Mouse (Mus musculus) CD8-positive naive resting alpha-beta T cell, adult 2 months (primary cell): Measurements from ENCODE around the gene Plxdc2.

ENCODE experiments used
- DNase-seq, 2 experiments: peaks; one replicate each; pipeline ENCODE4 v3.0.0; 2022; ENCODE audit warnings: low read depth in 2 of 2, low spot score in 2 of 2

Plxdc2 gene

DNA sequence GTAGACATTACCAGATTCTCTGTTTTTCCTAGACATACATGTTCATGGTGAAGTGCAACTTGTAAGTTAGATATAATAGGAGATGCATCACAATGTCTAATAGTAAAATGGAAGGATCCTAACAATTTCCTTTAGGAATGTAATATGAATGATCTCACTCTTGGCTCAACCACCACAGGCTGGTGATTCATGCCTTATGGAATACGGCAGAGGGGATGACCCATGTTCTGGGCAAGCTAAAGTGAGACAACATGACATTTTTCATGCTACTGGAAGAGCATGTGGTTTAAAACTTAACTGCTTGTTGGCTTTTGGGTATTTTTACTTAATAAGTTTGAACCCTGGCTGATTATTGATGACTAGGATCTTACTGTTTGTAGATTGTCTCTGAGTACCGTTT lies 50.4 kb downstream of the Plxdc2 start:
- no peak for DNase-seq

DNA sequence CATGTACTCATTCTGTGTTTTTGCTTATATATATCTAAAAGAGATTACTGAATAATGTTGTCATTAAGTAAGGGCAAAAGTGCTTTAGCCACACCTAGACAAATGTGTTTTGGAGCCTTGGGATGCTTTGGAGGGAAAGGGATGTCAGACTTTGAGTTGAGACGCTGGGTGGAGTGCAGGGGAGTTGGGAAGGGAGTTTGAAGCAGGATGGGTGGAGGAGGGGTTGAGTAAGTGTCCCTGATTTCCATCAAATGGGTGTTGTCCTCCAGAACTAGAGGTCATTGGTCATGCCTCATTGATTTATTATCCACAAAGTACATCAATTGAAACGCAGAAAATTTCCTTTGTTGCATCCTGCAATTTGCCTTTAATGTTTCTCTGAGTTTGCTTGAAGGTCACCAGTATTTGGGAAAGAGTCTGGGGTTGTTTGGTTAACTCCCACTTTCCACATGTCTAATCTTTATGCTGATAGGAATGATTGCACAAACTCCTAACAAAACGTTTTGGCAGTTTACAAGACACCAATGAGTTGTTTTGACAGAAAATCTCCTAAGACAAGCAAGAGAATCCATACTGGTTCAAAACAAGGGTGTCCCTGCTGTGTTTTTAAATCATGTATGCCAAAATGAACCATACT lies 58.4 kb downstream of the Plxdc2 start:
- DNase-seq: no peak

DNA sequence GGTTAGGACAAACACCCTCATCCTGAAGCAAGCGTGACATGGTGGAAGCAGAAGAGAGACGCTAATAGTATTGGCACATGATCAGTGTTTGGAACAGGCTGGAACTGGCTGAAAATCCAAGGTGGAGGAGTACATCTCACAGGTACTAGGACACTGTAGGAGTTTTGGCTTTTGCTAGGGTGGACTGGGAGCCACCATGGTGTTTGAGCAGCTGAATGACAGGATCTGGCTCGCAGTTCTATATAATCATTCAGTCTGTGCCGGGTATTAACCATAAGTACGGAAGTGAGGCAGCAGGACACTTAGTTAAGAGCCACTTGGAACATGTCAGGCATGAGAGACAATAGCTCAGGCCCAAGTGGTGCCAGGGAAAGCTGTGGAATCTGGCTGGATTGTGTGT lies 82.9 kb downstream of the Plxdc2 start:
- DNase-seq: no peak

DNA sequence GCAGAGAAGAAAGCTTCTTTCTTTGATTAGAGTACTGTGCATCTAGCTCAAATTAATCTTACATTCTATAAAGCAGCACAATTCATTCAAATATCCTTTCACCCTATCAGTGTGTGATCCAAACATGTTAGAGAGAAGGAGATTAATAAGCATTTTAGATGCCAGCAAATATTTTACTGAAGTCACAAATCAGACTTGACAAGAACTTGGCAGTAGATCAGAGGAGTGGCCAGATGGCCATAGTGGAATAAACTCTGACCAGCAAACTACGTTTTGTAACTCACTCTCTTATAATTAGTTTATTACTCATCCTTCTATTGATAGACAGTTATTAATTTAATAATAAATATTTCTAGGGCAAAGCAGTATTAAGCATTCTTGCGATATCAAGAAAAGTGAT lies 86.5 kb downstream of the Plxdc2 start:
- no peak for DNase-seq

DNA sequence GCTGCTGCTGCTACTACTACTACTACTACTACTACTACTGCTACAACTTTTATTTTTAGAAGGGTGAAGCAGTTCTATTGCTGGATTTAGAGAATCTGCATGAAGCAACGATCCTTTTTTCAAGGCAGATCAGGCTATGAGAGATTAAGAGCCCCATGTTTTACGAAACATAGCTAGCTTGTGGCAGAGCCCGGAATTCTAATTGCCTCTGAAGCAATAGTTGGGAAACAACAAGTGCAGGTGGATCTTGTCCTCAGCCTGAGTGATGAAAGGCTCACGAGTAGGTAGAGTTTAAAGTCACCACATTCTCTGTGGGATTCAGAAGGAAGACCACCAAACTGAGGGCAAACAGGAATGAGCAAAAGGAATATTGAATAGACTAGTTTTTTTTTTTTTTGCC lies 91.8 kb downstream of the Plxdc2 start:
- no peak for DNase-seq

DNA sequence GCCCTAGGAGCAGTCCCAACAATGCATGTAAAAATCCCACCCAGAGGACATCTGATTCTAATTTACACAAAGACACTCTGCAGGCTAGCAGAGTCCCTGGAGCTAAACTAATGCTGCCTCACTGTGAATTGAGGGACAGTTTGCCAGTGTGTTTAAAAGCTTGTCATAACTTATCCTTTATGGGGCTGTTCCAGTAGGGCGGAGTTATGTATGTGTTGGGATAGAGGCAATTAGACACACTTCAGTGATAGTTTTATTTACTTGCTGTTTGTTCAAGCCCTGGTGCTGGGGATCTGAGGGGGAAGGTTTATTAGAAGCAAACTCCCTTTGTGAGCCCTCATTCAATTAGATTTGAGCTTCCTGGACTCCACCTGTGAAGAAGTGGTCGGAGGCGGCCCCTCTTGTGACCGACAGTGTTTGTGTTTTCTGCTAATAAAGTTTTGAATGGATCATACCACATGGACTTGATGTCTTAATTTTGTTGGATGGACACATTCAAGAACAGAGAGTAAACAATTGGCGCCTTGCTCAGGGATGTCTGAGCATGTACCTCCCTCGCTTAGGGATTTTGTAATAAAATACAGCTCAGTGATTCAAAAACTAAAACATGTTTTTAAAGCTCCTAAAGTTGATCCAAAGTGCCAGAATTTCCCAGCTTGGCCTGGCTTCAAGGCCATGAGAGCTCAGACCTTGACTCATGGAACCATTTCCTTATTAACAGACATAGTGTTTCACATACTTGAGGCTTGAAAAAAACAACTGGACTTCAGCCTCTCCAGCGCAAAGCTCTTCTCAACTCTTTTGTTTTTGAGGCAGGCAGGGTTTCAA lies 94.9 kb downstream of the Plxdc2 start:
- no peak for DNase-seq

DNA sequence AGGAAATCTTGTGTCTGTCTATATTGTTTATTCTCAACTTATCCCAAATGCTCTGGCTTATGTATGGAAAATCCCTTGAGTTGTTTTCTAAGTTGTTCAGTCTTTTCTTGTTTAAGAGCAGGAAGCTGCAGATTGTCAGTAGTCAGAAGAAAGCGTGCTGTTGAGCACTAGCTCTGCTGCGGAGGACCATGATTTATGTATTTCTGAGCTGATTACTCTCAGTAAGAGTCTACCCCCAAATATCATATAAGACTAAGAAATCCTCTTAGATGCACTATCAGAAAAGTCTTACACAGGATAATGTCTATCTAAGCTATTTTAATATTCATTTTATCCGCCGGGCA lies 95.5 kb downstream of the Plxdc2 start:
- DNase-seq: no peak

DNA sequence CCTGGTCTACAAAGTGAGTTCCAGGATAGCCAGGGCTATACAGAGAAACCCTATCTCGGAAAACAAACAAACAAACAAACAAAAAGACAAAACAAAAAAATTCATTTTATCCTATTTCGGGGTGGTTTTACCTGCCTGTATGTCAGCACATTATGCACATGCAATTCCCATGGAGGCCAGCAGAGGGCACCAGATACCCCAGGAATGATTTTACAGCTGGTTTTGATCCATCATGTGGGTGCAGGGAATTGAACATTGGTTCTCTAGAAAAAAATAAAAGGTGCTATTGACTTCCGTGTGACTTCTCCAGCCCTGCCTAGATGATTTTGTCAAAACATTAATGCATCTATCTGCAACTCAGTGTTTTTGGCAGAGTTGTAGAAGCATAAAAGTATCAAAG lies 96.0 kb downstream of the Plxdc2 start:
- peak in 1 of 2 experiments; percentile 8 for DNase-seq

DNA sequence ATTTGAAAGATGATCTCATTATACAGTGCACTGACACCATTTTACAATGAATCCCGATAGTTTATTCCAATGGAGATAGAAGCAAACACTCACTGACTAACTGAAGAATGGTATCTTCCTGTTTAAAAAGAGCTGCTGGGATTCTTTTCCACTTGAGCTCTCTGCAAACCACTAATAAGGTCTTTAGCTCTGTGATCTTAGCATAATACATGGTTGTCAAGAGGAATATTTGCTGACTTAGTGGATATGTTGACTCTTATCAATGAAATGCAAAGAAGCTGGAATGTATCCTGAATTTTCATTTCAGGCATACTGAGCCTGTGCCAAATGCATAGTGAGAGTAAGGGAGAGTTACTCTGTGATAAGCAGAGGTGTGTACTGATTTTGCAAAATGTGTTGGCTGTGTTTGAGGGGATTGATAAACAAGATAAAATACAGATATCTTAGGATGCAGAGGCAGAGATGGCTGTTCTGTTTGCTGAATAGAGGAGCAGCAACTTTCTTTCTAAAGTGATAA lies 100.2 kb downstream of the Plxdc2 start:
- no peak for DNase-seq

DNA sequence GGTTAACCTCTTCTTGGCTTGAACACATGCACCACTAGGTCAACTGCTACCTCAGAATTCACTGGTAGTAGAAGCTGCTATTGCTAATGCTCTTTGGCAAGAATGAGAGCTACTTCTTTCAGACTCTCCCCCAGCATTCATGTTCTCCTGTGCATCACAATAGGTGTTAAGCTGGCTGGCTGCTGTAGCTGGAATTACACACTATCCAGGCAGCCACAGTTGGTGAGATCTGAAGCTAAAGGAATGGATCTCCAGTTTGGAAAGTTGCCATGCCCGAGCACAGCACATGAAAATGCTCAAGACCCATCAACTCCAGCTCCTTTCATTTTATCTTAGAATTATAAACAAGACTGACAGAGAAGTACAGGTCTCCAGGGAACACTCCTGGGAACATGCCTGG lies 103.4 kb downstream of the Plxdc2 start:
- DNase-seq: no peak

DNA sequence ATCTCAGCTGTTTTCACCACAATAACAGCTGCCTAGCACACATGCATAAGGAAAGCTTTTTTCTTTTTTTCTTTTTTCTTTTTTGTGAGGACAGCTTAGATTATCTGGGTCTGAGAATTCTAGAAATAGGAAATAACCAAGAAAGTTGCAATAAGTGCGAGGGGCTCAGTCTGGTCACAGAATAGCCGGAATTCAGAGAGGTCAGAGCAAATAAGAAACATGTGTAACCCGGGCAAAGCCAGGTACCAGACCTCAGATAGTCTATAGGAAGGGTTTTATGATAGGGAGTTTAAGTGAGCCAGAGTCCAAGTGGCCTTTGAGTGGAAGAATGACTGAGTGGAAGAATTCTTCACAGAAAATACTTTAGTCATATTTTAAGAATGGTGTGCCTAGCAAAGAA lies 114.0 kb downstream of the Plxdc2 start:
- DNase-seq: no peak

DNA sequence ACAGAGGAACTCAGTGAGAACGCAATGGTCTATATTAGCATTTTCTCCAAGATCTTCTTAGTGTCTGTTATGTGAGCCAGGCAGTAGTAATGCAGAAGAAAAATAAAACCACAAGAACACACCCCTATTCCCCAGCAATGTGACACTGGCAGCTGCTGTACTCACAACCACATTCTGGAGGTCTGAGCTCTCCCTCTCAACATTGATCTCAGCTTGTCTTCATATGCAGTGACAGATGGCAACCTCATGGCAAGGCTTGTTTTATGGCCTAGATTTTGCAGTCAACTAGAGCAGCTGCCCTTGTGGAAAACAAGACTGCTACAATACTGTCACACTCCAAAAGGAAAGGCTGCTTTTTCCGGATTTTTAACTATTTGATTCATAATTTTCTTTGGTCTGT lies 127.8 kb downstream of the Plxdc2 start:
- no peak for DNase-seq

DNA sequence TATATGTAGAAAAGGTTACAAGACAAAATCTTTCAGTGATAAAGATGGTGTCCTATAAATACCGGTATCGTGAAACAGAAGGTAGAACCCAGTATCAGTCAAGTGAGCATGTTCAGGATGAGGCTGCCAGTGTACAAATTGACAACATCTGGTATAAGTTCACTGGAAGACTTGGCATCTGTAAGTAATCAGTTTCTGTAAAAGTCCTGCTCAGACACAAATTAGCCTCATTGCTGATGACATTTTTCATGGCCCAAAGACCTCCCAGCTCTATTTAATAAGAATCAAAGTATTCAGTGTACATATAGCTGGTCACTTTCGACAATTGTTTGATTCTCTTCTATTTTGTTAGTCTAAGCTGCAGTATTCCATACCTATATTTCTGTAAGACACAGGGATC lies 129.9 kb downstream of the Plxdc2 start:
- DNase-seq: no peak

DNA sequence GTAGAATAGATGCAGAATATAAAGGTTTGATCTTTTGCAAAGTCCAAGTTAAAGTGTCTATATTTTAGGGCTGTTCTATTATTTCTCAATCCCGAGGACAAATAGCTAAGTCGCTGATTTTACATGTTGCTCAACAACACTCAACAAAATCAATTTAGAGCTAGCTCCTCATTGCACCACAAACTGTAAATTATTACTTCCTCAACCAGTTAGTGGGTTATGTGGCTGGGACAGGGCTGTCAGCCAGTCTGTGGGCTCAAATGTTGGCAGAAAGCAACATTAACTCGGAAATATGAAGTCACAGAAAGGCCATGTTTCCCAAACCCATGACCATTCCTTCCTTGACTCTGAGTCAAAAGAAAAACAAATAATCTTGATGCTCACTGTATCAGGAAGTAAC lies 135.1 kb downstream of the Plxdc2 start:
- DNase-seq: no peak

DNA sequence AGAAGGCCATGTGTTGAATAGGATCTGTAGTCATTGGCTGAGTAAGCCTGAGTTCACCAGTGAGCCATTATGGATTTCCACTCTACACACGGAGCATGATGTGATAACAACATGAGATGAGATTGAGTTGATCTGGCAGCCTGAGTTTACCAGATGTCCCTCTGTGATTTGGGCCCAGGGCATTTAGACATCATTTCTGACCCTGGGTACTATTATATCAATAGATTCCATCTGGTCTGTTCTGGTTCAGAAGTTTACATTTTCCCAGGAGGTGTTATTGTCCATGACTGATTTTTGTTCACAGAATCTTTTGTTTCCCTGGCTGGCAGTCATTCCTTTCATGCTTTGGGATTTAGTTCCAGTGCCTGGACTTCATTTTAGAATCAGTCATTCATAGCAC lies 146.7 kb downstream of the Plxdc2 start:
- no peak for DNase-seq

DNA sequence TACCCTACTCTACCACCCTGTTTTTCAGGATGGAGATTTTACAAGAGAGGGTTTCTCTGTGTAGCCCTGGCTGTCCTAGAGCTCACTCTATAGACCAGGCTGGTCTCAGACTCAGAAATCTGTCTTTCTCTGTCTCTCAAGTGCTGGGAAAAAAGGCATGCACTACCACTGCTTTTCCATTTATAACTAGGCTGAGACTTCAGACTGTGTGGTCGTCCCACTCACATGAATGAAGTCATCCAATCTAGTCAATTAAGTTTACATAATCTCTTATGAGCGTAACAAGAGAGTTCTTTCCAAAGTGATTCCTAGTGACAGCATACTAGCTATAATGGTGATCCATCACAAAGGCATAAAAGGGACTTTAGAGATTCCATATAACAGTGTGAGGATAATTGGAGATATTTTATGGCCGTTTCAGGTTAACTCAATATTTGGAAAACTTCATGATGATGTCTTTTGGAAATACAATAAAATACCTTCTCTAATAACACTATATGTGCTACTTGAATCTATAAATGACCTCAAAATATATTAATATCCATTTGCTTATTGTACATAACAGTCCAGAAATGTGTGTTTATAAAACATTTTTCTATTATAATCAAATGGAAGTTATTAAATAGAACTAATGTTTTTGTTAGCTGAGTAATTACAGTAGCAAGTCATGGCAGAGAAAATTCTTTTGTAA lies 151.6 kb downstream of the Plxdc2 start:
- DNase-seq: no peak

DNA sequence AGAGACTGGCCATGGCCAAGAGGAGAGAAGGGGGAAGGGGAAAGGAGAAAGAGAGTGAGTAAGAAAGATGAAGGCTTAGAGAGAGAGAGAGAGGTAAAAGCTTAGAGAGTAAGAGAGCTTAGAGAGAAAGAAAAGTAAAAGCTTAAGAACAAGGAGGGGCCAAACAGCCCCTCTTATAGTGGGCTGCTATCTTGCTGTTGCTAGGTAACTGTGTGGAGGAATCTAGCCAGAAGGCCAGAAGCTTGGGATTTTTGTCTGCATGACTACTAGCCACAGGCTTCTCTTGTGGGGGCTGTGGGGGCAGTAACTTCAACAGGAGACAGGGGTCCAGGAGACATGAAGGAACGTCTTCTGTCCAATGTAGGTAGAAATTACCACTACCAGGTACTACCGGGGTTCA lies 162.0 kb downstream of the Plxdc2 start:
- no peak for DNase-seq

DNA sequence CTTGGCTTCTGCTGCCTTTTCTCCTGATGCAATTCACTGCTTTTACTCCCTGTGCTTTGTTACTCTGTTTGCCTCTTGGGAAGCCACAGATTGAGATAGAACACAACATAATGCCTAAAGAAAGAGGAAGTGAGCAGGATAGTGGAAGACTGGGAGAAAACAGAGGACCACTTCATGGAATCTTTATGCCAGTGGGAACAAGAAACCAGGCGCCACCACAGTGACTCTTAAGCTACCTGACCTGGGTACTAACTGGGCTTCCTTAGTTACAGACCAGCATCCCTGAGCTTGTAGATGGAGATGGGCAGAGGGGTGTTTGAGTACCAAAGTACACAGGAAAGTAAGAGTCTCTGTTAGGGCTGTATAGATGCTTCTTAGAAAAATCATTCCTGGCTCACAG lies 167.3 kb downstream of the Plxdc2 start:
- no peak for DNase-seq

DNA sequence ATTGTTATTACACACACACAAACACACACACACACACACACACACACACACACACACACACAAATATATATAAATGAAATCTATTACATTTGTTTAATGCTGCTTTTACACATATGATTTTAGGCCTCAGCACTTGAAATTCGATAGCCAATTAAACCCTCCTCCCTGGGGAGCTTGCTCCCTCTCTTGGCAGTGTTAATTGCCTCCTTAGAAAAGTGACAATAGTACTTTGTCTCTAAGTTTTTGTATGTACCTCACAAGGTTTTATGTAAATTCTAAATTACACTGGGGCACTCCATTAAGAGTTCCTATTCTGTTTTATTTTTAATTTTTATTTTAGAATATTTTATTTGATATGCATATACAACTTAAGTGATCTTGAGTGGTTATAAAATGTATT lies 176.1 kb downstream of the Plxdc2 start:
- DNase-seq: no peak

DNA sequence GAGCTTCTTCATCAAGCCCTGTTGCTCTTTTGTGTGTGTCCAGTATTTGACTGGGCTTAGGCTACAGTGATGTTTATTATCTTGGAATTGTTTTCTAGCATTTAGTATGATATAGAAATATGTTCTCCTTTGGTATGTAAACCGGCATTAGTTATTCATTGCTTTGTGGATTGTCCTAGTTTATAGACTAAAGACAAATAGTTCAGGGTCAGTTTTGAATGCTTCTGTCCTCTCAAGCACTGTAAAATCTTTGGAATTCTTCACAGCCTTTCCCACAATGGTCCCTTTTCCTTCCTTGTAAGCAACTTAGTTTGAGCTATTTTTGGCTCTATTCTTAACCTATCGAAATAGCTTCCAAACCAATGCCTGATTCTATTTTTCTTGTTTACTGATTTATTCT lies 178.5 kb downstream of the Plxdc2 start:
- DNase-seq: no peak

DNA sequence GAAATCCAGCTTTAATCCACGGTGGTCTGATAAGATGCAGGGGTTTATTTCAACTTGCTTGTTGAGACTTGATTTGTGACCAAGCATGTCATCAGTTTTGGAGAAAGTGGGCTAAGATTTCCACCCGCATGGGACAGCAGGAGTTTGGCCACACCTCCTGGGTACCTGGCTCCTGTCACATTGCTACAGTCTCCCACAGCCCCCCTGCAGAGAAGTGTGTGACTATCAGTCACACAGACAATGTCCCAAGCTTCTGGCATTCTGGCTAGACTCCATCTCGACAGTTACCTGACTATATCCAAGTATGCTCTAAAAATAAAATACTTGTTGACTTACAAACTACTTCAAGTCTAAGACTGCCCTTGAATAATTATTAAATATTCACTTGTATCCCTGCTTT lies 185.1 kb downstream of the Plxdc2 start:
- DNase-seq: no peak

DNA sequence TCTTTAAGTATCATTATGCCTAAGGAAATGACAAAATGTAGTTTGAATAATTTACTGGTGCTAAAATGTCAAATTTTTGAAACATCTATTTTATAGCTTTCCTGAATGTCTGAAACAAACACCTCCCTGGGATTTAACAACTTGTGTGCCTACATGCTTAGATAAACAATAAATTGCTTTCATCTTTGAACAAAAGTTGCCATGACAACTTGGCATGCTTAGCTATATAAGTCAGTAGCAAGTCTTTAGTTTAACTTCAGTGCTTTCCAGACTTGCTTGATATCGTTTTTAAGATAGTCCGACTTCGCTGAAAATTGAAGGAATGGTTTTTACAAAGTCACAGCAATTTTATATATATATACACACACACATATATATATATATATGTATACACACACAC lies 189.1 kb downstream of the Plxdc2 start:
- DNase-seq: no peak
